Mouse (Mus musculus): ENCODE measurements around the gene Vrtn. TPM values are rescaled to one million over a fixed set of nuclear protein-coding genes. Genes with fewer than 3 reads are reported as not detected.

Gene Vrtn
- polyA plus RNA-seq, 1 experiment from 2014 or later = not detected

DNA sequence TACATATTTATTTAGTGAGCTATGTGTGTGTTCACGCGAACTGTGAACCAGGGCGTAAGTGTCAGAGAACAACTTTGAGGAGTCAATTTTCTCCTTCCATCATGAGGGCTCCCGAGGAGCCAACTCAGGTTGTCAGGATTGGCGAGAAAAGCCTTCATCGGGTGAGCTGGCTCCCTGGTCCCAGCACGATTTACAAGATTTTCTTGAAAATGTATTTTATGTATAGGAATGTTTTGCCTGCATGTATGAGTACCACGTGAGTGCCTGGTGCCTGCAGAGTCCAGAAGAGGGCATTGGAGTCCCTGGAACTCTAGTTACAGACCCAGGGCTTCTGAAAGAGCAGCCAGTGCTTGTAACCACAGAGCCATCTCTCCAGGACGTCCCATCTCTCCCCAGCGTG, 23.2 kb upstream of the Vrtn start:
- no peak overlapping the region; the same call in 1 of the 2 replicates for H3K9ac ChIP-seq (ENCODE audit: low read depth, low read length)
- peak; percentile 63; the same call in 1 of the 2 replicates for ATAC-seq (ENCODE audit: low FRiP score)
- H3K27me3 ChIP-seq (ENCODE audit: control insufficient read depth, insufficient read depth, low read length) = no peaks in the 10 kb centered on the region
- DNase-seq (ENCODE audit: low spot score) = peak; percentile 38
- H3K9me3 ChIP-seq (ENCODE audit: control insufficient read depth, low read length) = no peaks in the 10 kb centered on the region
- WGBS = 6% methylated on average over 10 of the region's 10 CpGs
- peak overlapping the region; percentile 42 for H3K4me2 ChIP-seq (replicated peaks; ENCODE audit: low read depth, low read length)
- peak overlapping the region; percentile 63 for H3K4me3 ChIP-seq (ENCODE audit: low read depth, low read length)
- no peak overlapping the region for H3K27ac ChIP-seq (ENCODE audit: low read depth, low read length)
- no peaks in the 10 kb centered on the region; the same call in 1 of the 2 replicates for H3K4me1 ChIP-seq (replicated peaks; ENCODE audit: control insufficient read depth, insufficient read depth, low read length)
- H3K36me3 ChIP-seq (ENCODE audit: control insufficient read depth, insufficient read depth, low read length) = no peaks in the 10 kb centered on the region

DNA sequence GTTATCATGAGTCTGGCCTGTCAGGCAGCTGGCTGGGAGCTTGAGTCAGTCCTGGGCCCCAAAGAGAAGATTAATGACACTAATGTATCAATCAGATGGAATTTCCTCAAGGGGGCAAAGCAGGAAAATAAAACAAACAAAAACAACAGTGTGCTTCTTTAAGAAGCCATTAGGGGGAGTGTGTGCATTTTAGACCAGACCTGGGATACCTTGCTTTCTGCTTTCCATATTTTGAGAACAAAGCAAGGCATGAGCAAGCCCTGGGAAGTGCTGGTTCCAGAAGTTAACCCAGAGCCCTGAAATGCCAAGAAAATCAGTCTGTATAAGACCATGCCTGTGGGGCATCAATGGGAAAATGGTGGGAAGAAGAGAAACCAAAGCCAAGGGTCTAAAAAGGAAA, 19.8 kb upstream of the Vrtn start:
- no peak overlapping the region for H3K27ac ChIP-seq (ENCODE audit: low read depth, low read length)
- peak; percentile 28 for DNase-seq (ENCODE audit: low spot score)
- H3K27me3 ChIP-seq (ENCODE audit: control insufficient read depth, insufficient read depth, low read length) = peaks cover 5% of the 10 kb centered on the region; the same call in 1 of the 2 replicates
- no peaks in the 10 kb centered on the region for H3K36me3 ChIP-seq (ENCODE audit: control insufficient read depth, insufficient read depth, low read length)
- H3K9me3 ChIP-seq (ENCODE audit: control insufficient read depth, low read length) = no peaks in the 10 kb centered on the region
- no peak for ATAC-seq (ENCODE audit: low FRiP score)
- H3K4me3 ChIP-seq (ENCODE audit: low read depth, low read length) = no peak overlapping the region
- H3K4me2 ChIP-seq (replicated peaks; ENCODE audit: low read depth, low read length) = no peak overlapping the region
- no peak overlapping the region for H3K9ac ChIP-seq (ENCODE audit: low read depth, low read length)
- H3K4me1 ChIP-seq (replicated peaks; ENCODE audit: control insufficient read depth, insufficient read depth, low read length) = no peaks in the 10 kb centered on the region; the same call in none of the 2 replicates

DNA sequence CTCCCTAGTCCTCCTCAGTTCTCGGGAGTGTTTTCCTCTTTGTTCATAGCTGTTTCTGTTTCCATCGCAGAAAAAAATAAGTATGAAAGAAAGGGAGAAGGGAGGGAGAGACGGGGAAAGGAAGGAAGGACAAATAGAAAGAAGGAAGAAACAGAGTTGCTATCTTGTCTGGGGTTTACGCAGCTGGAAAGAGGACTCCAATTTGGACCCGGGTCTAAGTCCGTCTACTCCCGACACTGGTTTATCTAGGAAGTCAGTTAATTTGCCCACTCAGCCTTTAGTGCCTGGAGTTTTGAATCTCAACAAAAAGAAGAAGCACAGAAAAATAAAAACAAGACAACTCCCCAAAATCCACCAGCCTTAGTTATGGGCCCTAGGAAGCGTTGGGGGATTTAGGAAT, 16.2 kb upstream of the Vrtn start:
- WGBS = 25% methylated on average over 8 of the region's 8 CpGs
- H3K4me2 ChIP-seq (replicated peaks; ENCODE audit: low read depth, low read length) = no peak overlapping the region
- peaks cover 5% of the 10 kb centered on the region; the same call in 1 of the 2 replicates for H3K27me3 ChIP-seq (ENCODE audit: control insufficient read depth, insufficient read depth, low read length)
- no peak overlapping the region for H3K27ac ChIP-seq (ENCODE audit: low read depth, low read length)
- no peaks in the 10 kb centered on the region for H3K36me3 ChIP-seq (ENCODE audit: control insufficient read depth, insufficient read depth, low read length)
- no peak overlapping the region for H3K9ac ChIP-seq (ENCODE audit: low read depth, low read length)
- no peak for DNase-seq (ENCODE audit: low spot score)
- no peaks in the 10 kb centered on the region for H3K9me3 ChIP-seq (ENCODE audit: control insufficient read depth, low read length)
- ATAC-seq (ENCODE audit: low FRiP score) = no peak
- no peak overlapping the region for H3K4me3 ChIP-seq (ENCODE audit: low read depth, low read length)
- H3K4me1 ChIP-seq (replicated peaks; ENCODE audit: control insufficient read depth, insufficient read depth, low read length) = no peaks in the 10 kb centered on the region; the same call in 1 of the 2 replicates

DNA sequence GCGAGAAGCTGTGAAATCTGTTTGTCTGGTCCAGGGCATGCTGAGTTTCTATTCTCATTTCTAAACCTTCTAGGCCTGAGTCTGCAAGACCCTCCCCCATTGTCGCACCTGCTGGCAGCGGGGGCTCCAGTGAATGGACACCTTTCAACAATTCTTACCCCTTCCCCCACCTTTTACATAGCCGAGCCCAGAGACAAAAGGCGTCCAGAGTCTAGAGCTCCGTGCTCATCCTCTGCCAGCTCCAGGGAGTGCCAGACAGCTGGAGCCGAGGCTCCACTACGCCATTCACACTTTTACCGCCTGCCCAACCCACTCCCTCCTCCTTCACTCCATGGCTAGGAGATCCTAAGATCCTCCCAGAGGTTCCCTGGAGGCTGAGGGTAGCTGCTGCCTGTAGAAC, 15.7 kb upstream of the Vrtn start:
- Histone ChIP-seq H3K4me3 (ENCODE audit: low read depth, low read length) (no peak overlapping the region), H3K4me2 (replicated peaks; ENCODE audit: low read depth, low read length) (peak overlapping the region; percentile 12; the same call in 1 of the 2 replicates), H3K9ac (ENCODE audit: low read depth, low read length) (no peak overlapping the region; the same call in 1 of the 2 replicates), H3K27ac (ENCODE audit: low read depth, low read length) (no peak overlapping the region), H3K9me3 (ENCODE audit: control insufficient read depth, low read length) (no peaks in the 10 kb centered on the region), H3K27me3 (ENCODE audit: control insufficient read depth, insufficient read depth, low read length) (peaks cover 5% of the 10 kb centered on the region; the same call in 1 of the 2 replicates), H3K36me3 (ENCODE audit: control insufficient read depth, insufficient read depth, low read length) (no peaks in the 10 kb centered on the region), H3K4me1 (replicated peaks; ENCODE audit: control insufficient read depth, insufficient read depth, low read length) (no peaks in the 10 kb centered on the region; the same call in 1 of the 2 replicates)
- WGBS = 2% methylated on average over 9 of the region's 9 CpGs
- DNase-seq (ENCODE audit: low spot score) (peak; percentile 39), ATAC-seq (ENCODE audit: low FRiP score) (no peak)

DNA sequence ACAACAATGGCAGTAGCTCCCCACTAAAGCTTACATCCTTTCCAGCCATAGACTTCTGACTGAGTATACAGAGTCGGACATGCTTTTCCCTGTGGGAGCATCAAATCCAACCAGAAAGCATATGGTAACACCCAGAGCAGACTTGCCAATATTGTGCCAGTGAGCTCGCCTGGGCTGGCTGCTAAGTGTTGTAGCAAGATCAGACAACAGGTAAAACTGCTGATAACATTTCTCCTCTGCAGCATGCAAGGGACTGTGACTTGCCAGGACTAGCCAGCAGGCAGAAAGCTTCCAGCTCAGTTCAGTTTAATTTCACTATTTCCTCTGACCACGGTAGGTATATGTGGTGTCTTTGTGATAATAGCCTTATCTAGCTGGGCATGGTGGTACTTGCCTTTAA, 9.0 kb upstream of the Vrtn start:
- WGBS = 76% methylated on average over 3 of the region's 3 CpGs
- H3K9ac ChIP-seq (ENCODE audit: low read depth, low read length) = no peak overlapping the region
- no peak overlapping the region for H3K4me2 ChIP-seq (replicated peaks; ENCODE audit: low read depth, low read length)
- DNase-seq (ENCODE audit: low spot score) (no peak), ATAC-seq (ENCODE audit: low FRiP score) (no peak)
- H3K9me3 ChIP-seq (ENCODE audit: control insufficient read depth, low read length) = no peaks in the 10 kb centered on the region
- H3K4me1 ChIP-seq (replicated peaks; ENCODE audit: control insufficient read depth, insufficient read depth, low read length) = no peaks in the 10 kb centered on the region
- H3K4me3 ChIP-seq (ENCODE audit: low read depth, low read length) = no peak overlapping the region
- no peak overlapping the region for H3K27ac ChIP-seq (ENCODE audit: low read depth, low read length)
- no peaks in the 10 kb centered on the region for H3K27me3 ChIP-seq (ENCODE audit: control insufficient read depth, insufficient read depth, low read length)
- no peaks in the 10 kb centered on the region for H3K36me3 ChIP-seq (ENCODE audit: control insufficient read depth, insufficient read depth, low read length)

DNA sequence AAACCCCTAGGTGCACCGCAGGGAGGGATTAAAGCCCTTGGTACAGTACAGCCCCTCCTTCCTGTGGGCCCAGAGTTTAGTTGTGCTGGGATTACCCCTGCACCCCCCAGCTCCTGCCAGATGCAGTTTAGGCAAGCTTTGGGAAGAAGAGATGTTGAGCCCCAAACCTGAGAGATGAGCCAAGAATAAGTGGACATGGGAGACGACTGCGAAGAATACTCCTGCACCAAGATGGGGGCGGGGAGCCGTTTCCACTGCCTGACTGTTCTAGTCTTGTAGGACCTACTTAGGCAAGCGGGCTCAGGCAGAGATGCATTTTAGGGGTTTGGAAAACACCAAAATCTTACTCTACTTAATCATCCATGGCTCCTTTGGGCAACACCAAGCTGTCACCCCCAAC, 566 bp upstream of the Vrtn start:
- Histone ChIP-seq H3K4me2 (replicated peaks; ENCODE audit: low read depth, low read length) (no peak overlapping the region), H3K9ac (ENCODE audit: low read depth, low read length) (no peak overlapping the region), H3K4me3 (ENCODE audit: low read depth, low read length) (no peak overlapping the region), H3K36me3 (ENCODE audit: control insufficient read depth, insufficient read depth, low read length) (no peaks in the 10 kb centered on the region), H3K9me3 (ENCODE audit: control insufficient read depth, low read length) (no peaks in the 10 kb centered on the region), H3K27me3 (ENCODE audit: control insufficient read depth, insufficient read depth, low read length) (peaks cover 36% of the 10 kb centered on the region), H3K27ac (ENCODE audit: low read depth, low read length) (no peak overlapping the region), H3K4me1 (replicated peaks; ENCODE audit: control insufficient read depth, insufficient read depth, low read length) (no peaks in the 10 kb centered on the region)
- DNase-seq (ENCODE audit: low spot score) = no peak
- no peak for ATAC-seq (ENCODE audit: low FRiP score)
- WGBS = 10% methylated on average over 6 of the region's 6 CpGs

DNA sequence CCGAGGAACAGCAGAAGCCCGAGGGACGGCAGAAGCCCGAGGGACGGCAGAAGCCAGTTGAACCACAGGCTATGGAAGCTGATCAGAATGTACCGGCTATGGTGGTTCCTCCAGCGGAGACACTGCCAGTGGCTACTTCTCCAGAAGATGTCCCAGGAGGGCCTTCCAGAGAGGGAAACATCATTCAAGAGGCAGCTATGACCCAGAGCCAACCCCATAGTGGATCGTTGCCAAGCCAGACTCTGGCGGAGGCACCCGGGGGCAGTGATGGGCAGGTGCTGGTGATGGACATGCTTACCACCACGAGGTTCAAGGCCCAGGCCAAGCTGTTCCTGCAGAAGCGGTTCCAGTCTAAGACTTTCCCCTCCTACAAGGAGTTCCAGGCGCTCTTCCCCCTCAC, 9.4 kb downstream of the Vrtn start:
- Histone ChIP-seq H3K9ac (ENCODE audit: low read depth, low read length) (no peak overlapping the region), H3K27ac (ENCODE audit: low read depth, low read length) (no peak overlapping the region), H3K4me1 (replicated peaks; ENCODE audit: control insufficient read depth, insufficient read depth, low read length) (no peaks in the 10 kb centered on the region; the same call in 1 of the 2 replicates), H3K36me3 (ENCODE audit: control insufficient read depth, insufficient read depth, low read length) (no peaks in the 10 kb centered on the region), H3K4me2 (replicated peaks; ENCODE audit: low read depth, low read length) (no peak overlapping the region), H3K27me3 (ENCODE audit: control insufficient read depth, insufficient read depth, low read length) (no peaks in the 10 kb centered on the region), H3K9me3 (ENCODE audit: control insufficient read depth, low read length) (no peaks in the 10 kb centered on the region), H3K4me3 (ENCODE audit: low read depth, low read length) (no peak overlapping the region)
- ATAC-seq (ENCODE audit: low FRiP score) (no peak), DNase-seq (ENCODE audit: low spot score) (no peak)
- 83% methylated on average over 13 of the region's 13 CpGs for WGBS

DNA sequence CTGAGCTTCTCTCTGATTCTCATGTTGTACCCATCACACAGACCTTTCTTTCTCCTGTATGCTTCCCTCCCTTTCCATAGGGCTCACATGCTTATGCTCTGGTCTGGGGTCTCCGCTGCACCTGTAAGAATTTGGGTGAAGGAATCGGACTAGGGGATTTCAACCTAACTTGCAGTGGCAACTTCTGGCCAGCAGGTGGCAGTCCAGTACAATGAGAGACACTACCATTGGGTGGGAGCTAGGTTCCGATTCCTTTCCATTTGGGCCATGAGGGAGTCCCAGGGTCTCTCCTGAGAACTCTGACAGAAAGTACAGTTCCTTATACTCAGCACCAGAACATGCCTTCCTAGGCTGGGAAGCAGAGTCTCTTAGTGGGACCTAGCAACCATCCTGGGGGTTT, 13.1 kb downstream of the Vrtn start:
- DNase-seq (ENCODE audit: low spot score) = peak; percentile 83
- Histone ChIP-seq H3K27me3 (ENCODE audit: control insufficient read depth, insufficient read depth, low read length) (no peaks in the 10 kb centered on the region; the same call in 1 of the 2 replicates), H3K27ac (ENCODE audit: low read depth, low read length) (no peak overlapping the region), H3K4me3 (ENCODE audit: low read depth, low read length) (no peak overlapping the region), H3K36me3 (ENCODE audit: control insufficient read depth, insufficient read depth, low read length) (no peaks in the 10 kb centered on the region), H3K9ac (ENCODE audit: low read depth, low read length) (no peak overlapping the region), H3K9me3 (ENCODE audit: control insufficient read depth, low read length) (no peaks in the 10 kb centered on the region), H3K4me2 (replicated peaks; ENCODE audit: low read depth, low read length) (no peak overlapping the region), H3K4me1 (replicated peaks; ENCODE audit: control insufficient read depth, insufficient read depth, low read length) (no peaks in the 10 kb centered on the region; the same call in 1 of the 2 replicates)
- 22% methylated on average over 3 of the region's 3 CpGs for WGBS
- ATAC-seq (ENCODE audit: low FRiP score) = no peak

DNA sequence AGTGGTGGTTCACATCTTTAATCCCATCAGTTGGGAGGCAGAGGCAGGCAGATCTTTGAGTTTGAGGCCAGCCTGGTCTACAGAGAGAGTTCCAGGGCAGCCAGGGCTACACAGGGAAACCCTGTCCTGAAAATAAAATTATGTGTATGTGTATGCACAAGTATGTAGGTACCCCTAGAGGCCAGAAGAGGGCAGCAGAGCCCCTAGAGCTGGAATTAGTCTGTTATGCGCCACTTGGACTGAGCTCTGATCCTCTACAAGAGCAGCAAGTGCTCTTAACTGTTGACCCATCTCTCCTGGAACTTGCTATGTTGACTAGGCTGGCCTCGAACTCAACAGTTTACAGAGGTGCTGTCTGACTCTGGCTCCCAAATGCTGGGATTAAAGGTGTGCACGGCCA, 29.7 kb downstream of the Vrtn start:
- WGBS = 88% methylated on average over 3 of the region's 3 CpGs
- H3K9me3 ChIP-seq (ENCODE audit: control insufficient read depth, low read length) = no peaks in the 10 kb centered on the region
- H3K9ac ChIP-seq (ENCODE audit: low read depth, low read length) = no peak overlapping the region
- H3K4me2 ChIP-seq (replicated peaks; ENCODE audit: low read depth, low read length) = no peak overlapping the region
- ATAC-seq (ENCODE audit: low FRiP score) (no peak), DNase-seq (ENCODE audit: low spot score) (peak; percentile 30)
- H3K4me3 ChIP-seq (ENCODE audit: low read depth, low read length) = no peak overlapping the region
- H3K4me1 ChIP-seq (replicated peaks; ENCODE audit: control insufficient read depth, insufficient read depth, low read length) = no peaks in the 10 kb centered on the region; the same call in 1 of the 2 replicates
- no peaks in the 10 kb centered on the region for H3K27me3 ChIP-seq (ENCODE audit: control insufficient read depth, insufficient read depth, low read length)
- H3K27ac ChIP-seq (ENCODE audit: low read depth, low read length) = no peak overlapping the region
- no peaks in the 10 kb centered on the region for H3K36me3 ChIP-seq (ENCODE audit: control insufficient read depth, insufficient read depth, low read length)

Data from hindbrain, embryonic 11.5 days (tissue).